Mouse (Mus musculus) midbrain, postnatal 0 days (tissue): ENCODE measurements around the gene Fggy. TPM values are rescaled to one million over a fixed set of nuclear protein-coding genes. Genes with fewer than 3 reads are reported as not detected.

Experiments used
- ATAC-seq: fragments of 200-750 bp; cut with Nextera tagmentation; 2 replicates; pipeline ENCODE4 v1.8.0; 2017; ENCODE audit warnings: moderate number of reproducible peaks, mild to moderate bottlenecking, moderate TSS enrichment, moderate library complexity; ENCODE audit not compliant: low FRiP score
- DNase-seq: peaks from one replicate; pipeline ENCODE4 v3.0.0-alpha.2; 2015; ENCODE audit warnings: low spot score
- H3K27ac ChIP-seq: fragments of 300-500 bp; sonication (generic); 2 replicates; pipeline ENCODE4 v1.5.1; 2014; ENCODE audit warnings: low read depth, mild to moderate bottlenecking, low read length, mixed read lengths
- H3K27me3 ChIP-seq: fragments of 300-500 bp; sonication (generic); 2 replicates; pipeline ENCODE4 v1.6.1; 2014; ENCODE audit warnings: low read length, control low read depth, mixed read lengths; ENCODE audit not compliant: insufficient read depth
- H3K36me3 ChIP-seq: fragments of 300-500 bp; sonication (generic); 2 replicates; pipeline ENCODE4 v1.6.1; 2014; ENCODE audit warnings: low read length, control low read depth, mixed read lengths; ENCODE audit not compliant: insufficient read depth
- H3K4me1 ChIP-seq: fragments of 300-500 bp; sonication (generic); 2 replicates; pipeline ENCODE4 v1.6.1; 2014; ENCODE audit warnings: mild to moderate bottlenecking, control low read depth, antibody characterized with exemption, low read length, mixed read lengths; ENCODE audit not compliant: insufficient read depth
- H3K4me2 ChIP-seq: fragments of 300-500 bp; sonication (generic); 2 replicates; pipeline ENCODE4 v1.6.1; 2014; ENCODE audit warnings: low read depth, mild to moderate bottlenecking, low read length, mixed read lengths; ENCODE audit not compliant: poor library complexity, severe bottlenecking
- H3K4me3 ChIP-seq: fragments of 300-500 bp; sonication (generic); 2 replicates; pipeline ENCODE4 v1.5.1; 2014; ENCODE audit warnings: low read depth, mild to moderate bottlenecking, low read length, moderate library complexity
- H3K9ac ChIP-seq: fragments of 300-500 bp; sonication (generic); replicated peaks from 2 replicates; pipeline ENCODE4 v1.6.1; 2014; ENCODE audit warnings: mild to moderate bottlenecking, low read length, moderate library complexity, mixed read lengths; ENCODE audit not compliant: poor library complexity, severe bottlenecking
- H3K9me3 ChIP-seq: fragments of 300-500 bp; sonication (generic); 2 replicates; pipeline ENCODE4 v1.6.1; 2016; ENCODE audit warnings: low read length, control low read depth
- CTCF ChIP-seq: IDR thresholded peaks from 2 replicates; pipeline ENCODE4 v1.5.1; 2016; ENCODE audit warnings: antibody characterized with exemption, mild to moderate bottlenecking
- WGBS: fragments of 180-500 bp; shearing (Covaris S2); extraction: QIAGEN DNeasy Blood & Tissue Kit; methylation state at CpG from one replicate; pipeline ENCODE4 v1.1.7; 2014; 5-methylcytosine and 5-hydroxymethylcytosine counted together
- polyA plus RNA-seq: library from polyadenylated mRNA; unstranded; fragments of >200 nt; fragmentation: Nextera tagmentation; extraction: Ambion mirVana; gene quantifications from 2 replicates; pipeline ENCODE4 v1.2.1, GENCODE M21; 2015
- total RNA-seq: library from RNA; depleted of rRNA; stranded (reverse); fragments of >200 nt; gene quantifications from 2 replicates; pipeline ENCODE4 v1.2.3, GENCODE M21; 2014

The Fggy gene
- total and polyA plus RNA-seq, 2 experiments from 2014 or later, result 5.8 to 6.2 TPM

- no peaks in the 10 kb centered on the region for H3K9me3 ChIP-seq
- H3K36me3 ChIP-seq, result no peaks in the 10 kb centered on the region
- H3K27ac ChIP-seq, result no peak overlapping the region
- 66% methylated on average over 5 of the region's 5 CpGs for WGBS
- H3K4me2 ChIP-seq, result no peak overlapping the region
- TF ChIP-seq CTCF, result no peak
- ATAC-seq (no peak), DNase-seq (no peak)
- no peaks in the 10 kb centered on the region for H3K27me3 ChIP-seq
- H3K4me3 ChIP-seq, result no peak overlapping the region
- no peak overlapping the region for H3K9ac ChIP-seq
- no peaks in the 10 kb centered on the region for H3K4me1 ChIP-seq
These were observed 201.9 kb downstream of the Fggy start for GRCm38 (mm10) chr4:95759027-95759731.

GRCm38 (mm10) chr4:95765359-95765758 lies 208.1 kb downstream of the Fggy start:
- no peaks in the 10 kb centered on the region for H3K36me3 ChIP-seq
- H3K27ac ChIP-seq, result no peak overlapping the region

GRCm38 (mm10) chr4:95770469-95770868 lies 213.2 kb downstream of the Fggy start:
- no peaks in the 10 kb centered on the region for H3K27me3 ChIP-seq
- WGBS, result 84% methylated on average over 5 of the region's 5 CpGs
- no peak overlapping the region for H3K4me2 ChIP-seq
- H3K9me3 ChIP-seq, result no peaks in the 10 kb centered on the region
- ATAC-seq, result no peak
- H3K4me3 ChIP-seq, result no peak overlapping the region
- TF ChIP-seq CTCF, result no peak
- no peak for DNase-seq
- H3K27ac ChIP-seq, result no peak overlapping the region
- no peaks in the 10 kb centered on the region for H3K4me1 ChIP-seq
- no peaks in the 10 kb centered on the region for H3K36me3 ChIP-seq
- no peak overlapping the region for H3K9ac ChIP-seq

More at GRCm38 (mm10) chr4:95765359-95765758, 208.1 kb downstream of the Fggy start:
- Histone ChIP-seq H3K9me3 (no peaks in the 10 kb centered on the region), H3K27me3 (no peaks in the 10 kb centered on the region), H3K4me3 (no peak overlapping the region), H3K4me1 (no peaks in the 10 kb centered on the region), H3K9ac (no peak overlapping the region), H3K4me2 (no peak overlapping the region)
- 82% methylated on average over 2 of the region's 2 CpGs for WGBS
- TF ChIP-seq CTCF, result no peak
- no peak for DNase-seq
- ATAC-seq, result no peak

- Histone ChIP-seq H3K9ac (no peak overlapping the region), H3K4me2 (no peak overlapping the region), H3K27ac (no peak overlapping the region), H3K36me3 (no peaks in the 10 kb centered on the region), H3K27me3 (no peaks in the 10 kb centered on the region), H3K9me3 (no peaks in the 10 kb centered on the region), H3K4me3 (no peak overlapping the region), H3K4me1 (no peaks in the 10 kb centered on the region)
- TF ChIP-seq CTCF, result no peak
- no peak for DNase-seq
- 92% methylated on average over 3 of the region's 3 CpGs for WGBS
- no peak for ATAC-seq
These were observed 214.2 kb downstream of the Fggy start for GRCm38 (mm10) chr4:95771542-95771941.

- Histone ChIP-seq H3K9ac (no peak overlapping the region), H3K27ac (no peak overlapping the region), H3K4me3 (no peak overlapping the region), H3K4me2 (no peak overlapping the region), H3K9me3 (no peaks in the 10 kb centered on the region), H3K4me1 (no peaks in the 10 kb centered on the region), H3K36me3 (no peaks in the 10 kb centered on the region), H3K27me3 (no peaks in the 10 kb centered on the region)
- no peak for TF ChIP-seq CTCF
- ATAC-seq (no peak), DNase-seq (no peak)
- WGBS, result 36% methylated on average over 4 of the region's 4 CpGs
These were observed 214.6 kb downstream of the Fggy start for GRCm38 (mm10) chr4:95771945-95772344.

- Histone ChIP-seq H3K4me3 (no peak overlapping the region), H3K27ac (no peak overlapping the region), H3K9ac (no peak overlapping the region), H3K27me3 (no peaks in the 10 kb centered on the region), H3K9me3 (no peaks in the 10 kb centered on the region), H3K4me2 (no peak overlapping the region), H3K36me3 (no peaks in the 10 kb centered on the region), H3K4me1 (no peaks in the 10 kb centered on the region)
- DNase-seq (no peak), ATAC-seq (no peak)
- no peak for TF ChIP-seq CTCF
- WGBS, result 33% methylated on average over 3 of the region's 3 CpGs
These were observed 215.4 kb downstream of the Fggy start for GRCm38 (mm10) chr4:95772663-95773062.
